Mouse (Mus musculus) hindbrain, embryonic 11.5 days (tissue): Measurements from ENCODE around the gene Farsa. TPM values are rescaled to one million over a fixed set of nuclear protein-coding genes. Genes with fewer than 3 reads are reported as not detected.

Experiments
- ATAC-seq: fragments of 200-750 bp; cut with Nextera tagmentation; 2 replicates; pipeline ENCODE4 v1.8.0; 2017; ENCODE audit warnings: mild to moderate bottlenecking, moderate TSS enrichment, moderate library complexity; ENCODE audit not compliant: low FRiP score
- DNase-seq: peaks from one replicate; pipeline ENCODE4 v3.0.0-alpha.2; 2015; ENCODE audit warnings: low spot score
- H3K27ac ChIP-seq: fragments of 300-500 bp; sonication (generic); 2 replicates; pipeline ENCODE4 v1.5.1; 2014; ENCODE audit warnings: mild to moderate bottlenecking, low read depth, low read length
- H3K27me3 ChIP-seq: fragments of 300-500 bp; sonication (generic); 2 replicates; pipeline ENCODE4 v1.6.1; 2014; ENCODE audit warnings: mild to moderate bottlenecking, low read length, moderate library complexity, mixed read lengths; ENCODE audit not compliant: control insufficient read depth, insufficient read depth
- H3K36me3 ChIP-seq: fragments of 300-500 bp; sonication (generic); 2 replicates; pipeline ENCODE4 v1.6.1; 2014; ENCODE audit warnings: mild to moderate bottlenecking, low read length, moderate library complexity, mixed read lengths; ENCODE audit not compliant: control insufficient read depth, insufficient read depth
- H3K4me1 ChIP-seq: fragments of 300-500 bp; sonication (generic); replicated peaks from 2 replicates; pipeline ENCODE4 v1.6.1; 2014; ENCODE audit warnings: low read length, mixed read lengths; ENCODE audit not compliant: control insufficient read depth, insufficient read depth
- H3K4me2 ChIP-seq: fragments of 300-500 bp; sonication (generic); replicated peaks from 2 replicates; pipeline ENCODE4 v1.6.1; 2014; ENCODE audit warnings: mild to moderate bottlenecking, low read depth, low read length
- H3K4me3 ChIP-seq: fragments of 300-500 bp; sonication (generic); 2 replicates; pipeline ENCODE4 v1.5.1; 2014; ENCODE audit warnings: low read depth, low read length
- H3K9ac ChIP-seq: fragments of 300-500 bp; sonication (generic); 2 replicates; pipeline ENCODE4 v1.6.1; 2014; ENCODE audit warnings: low read depth, low read length
- H3K9me3 ChIP-seq: fragments of 300-500 bp; sonication (generic); 2 replicates; pipeline ENCODE4 v1.6.1; 2016; ENCODE audit warnings: low read length; ENCODE audit not compliant: control insufficient read depth
- WGBS: fragments of 180-500 bp; shearing (Covaris S2); extraction: QIAGEN DNeasy Blood & Tissue Kit; methylation state at CpG from one replicate; pipeline ENCODE4 v1.1.7; 2014; 5-methylcytosine and 5-hydroxymethylcytosine counted together
- polyA plus RNA-seq: library from polyadenylated mRNA; unstranded; fragments of >200 nt; fragmentation: Nextera tagmentation; extraction: Ambion mirVana; gene quantifications from 2 replicates; pipeline ENCODE4 v1.2.1, GENCODE M21; 2014

The Farsa gene
- polyA plus RNA-seq, 1 experiment from 2014 or later = 89.6 TPM

DNA sequence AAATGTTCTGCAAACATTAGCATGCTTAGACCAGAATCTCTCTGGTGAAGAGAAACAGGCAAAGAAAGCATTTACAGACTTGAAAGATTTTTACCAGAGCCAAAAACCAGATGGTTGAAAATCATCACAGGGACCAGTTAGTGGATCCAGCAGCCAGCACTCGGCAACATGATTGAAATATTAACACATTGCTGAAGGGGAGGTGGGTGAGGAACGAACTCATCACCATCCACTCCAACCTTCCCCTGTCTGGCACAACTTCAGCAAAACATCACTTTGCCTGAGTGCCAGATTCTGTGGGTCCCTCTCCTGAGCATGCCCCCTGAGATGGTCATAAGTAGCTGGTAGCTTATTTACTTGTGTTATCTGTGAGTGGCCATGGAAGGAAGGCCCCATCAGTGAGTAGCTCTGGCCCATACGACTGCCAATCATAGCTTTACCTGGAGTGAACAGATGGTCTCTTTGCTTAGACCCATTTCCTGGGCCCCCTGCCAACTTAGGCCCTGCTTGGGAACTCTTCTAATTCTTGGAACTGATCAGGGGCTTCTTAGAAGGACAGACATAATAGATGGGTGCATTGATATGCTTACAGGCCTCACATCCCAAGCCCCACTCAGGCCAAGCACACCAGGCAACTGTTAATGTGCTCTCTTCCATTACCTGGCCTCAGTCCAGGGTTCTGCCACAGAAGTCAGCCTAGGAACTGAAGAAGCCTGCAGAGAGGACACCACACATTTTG lies 20.7 kb downstream of the Farsa start:
- no peak overlapping the region for H3K9ac ChIP-seq
- ATAC-seq (no peak), DNase-seq (no peak)
- no peak overlapping the region for H3K4me2 ChIP-seq
- H3K4me3 ChIP-seq = no peak overlapping the region
- peaks cover 4% of the 10 kb centered on the region; the same call in 1 of the 2 replicates for H3K27me3 ChIP-seq
- whole genome bisulfite sequencing = 80% methylated on average over 3 of the region's 3 CpGs
- H3K27ac ChIP-seq = no peak overlapping the region
- no peaks in the 10 kb centered on the region for H3K36me3 ChIP-seq
- no peaks in the 10 kb centered on the region for H3K9me3 ChIP-seq
- peaks cover 2% of the 10 kb centered on the region; the same call in 1 of the 2 replicates for H3K4me1 ChIP-seq

DNA sequence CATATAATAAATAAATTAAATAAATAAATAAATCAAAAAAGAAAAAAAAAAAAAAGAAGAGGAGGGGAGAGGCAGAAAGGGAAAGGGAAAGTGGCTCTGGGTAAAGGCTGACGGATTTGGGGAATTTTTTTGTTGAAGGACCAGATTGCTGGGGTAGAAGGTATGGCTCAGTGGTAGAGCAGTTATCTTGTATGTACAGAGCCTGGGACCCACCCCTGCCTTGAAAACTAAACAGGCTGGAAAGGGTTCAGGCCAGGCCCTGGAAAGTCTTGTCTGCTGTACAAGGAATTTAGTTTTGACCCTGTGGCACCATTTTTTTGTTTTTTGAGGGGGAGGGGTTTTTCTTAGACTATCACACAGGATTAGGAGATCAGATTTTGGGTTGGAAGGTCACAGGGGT lies 22.1 kb downstream of the Farsa start:
- Histone ChIP-seq H3K36me3 (no peaks in the 10 kb centered on the region), H3K9me3 (no peaks in the 10 kb centered on the region), H3K27ac (no peak overlapping the region), H3K4me1 (no peaks in the 10 kb centered on the region), H3K27me3 (no peaks in the 10 kb centered on the region), H3K4me3 (no peak overlapping the region), H3K4me2 (no peak overlapping the region), H3K9ac (no peak overlapping the region)
- 78% methylated on average over 1 of the region's 1 CpGs for WGBS
- DNase-seq = no peak
- ATAC-seq = no peak

DNA sequence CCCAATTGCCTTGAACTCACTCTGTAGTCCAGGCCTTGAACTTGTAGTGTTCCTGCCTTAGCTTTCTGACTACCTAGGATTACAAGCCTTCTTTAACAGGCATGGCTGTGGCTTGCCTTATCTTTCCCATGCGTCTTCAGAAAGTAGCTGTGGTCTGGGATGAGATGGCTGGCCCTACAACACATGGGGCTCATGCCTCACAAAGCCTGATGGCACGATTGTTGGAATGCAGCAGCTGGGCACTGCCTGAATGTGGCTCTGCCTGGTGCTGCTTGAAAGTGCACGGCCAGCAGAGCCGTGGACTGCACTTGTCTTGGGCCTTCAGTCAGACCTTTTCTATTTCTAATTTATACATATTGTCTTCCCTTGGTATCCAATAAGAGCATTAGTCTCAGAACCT lies 27.9 kb downstream of the Farsa start:
- no peaks in the 10 kb centered on the region for H3K4me1 ChIP-seq
- H3K9me3 ChIP-seq = no peaks in the 10 kb centered on the region
- H3K4me2 ChIP-seq = no peak overlapping the region
- H3K27ac ChIP-seq = no peak overlapping the region
- no peaks in the 10 kb centered on the region for H3K27me3 ChIP-seq
- no peak overlapping the region for H3K4me3 ChIP-seq
- H3K36me3 ChIP-seq = no peaks in the 10 kb centered on the region
- DNase-seq (no peak), ATAC-seq (no peak)
- 84% methylated on average over 4 of the region's 4 CpGs for WGBS
- no peak overlapping the region for H3K9ac ChIP-seq

DNA sequence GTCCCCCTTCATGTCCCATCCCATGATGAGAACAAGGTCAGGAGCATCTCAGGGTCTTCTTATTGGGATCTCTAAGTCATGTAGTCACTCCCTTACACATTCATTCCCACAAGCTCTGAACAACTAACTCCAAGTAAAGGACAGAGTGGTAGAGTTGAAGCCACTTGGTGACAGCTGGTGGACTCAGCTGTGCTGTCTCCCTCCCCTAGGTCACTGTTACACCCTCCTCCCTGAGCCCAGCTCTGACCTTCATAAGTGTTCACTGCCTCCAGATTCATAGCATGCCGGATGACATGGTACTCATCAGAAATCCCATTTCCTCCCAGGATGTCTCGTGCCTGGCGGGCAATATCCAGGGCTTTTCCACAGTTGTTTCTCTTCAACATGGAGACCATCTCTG lies 31.5 kb downstream of the Farsa start:
- H3K4me2 ChIP-seq = no peak overlapping the region
- no peaks in the 10 kb centered on the region for H3K27me3 ChIP-seq
- H3K4me3 ChIP-seq = no peak overlapping the region
- no peak overlapping the region for H3K9ac ChIP-seq
- no peaks in the 10 kb centered on the region for H3K9me3 ChIP-seq
- no peak overlapping the region for H3K27ac ChIP-seq
- peaks cover 4% of the 10 kb centered on the region; the same call in 1 of the 2 replicates for H3K36me3 ChIP-seq
- ATAC-seq (no peak), DNase-seq (no peak)
- 95% methylated on average over 3 of the region's 3 CpGs for WGBS
- H3K4me1 ChIP-seq = no peaks in the 10 kb centered on the region

DNA sequence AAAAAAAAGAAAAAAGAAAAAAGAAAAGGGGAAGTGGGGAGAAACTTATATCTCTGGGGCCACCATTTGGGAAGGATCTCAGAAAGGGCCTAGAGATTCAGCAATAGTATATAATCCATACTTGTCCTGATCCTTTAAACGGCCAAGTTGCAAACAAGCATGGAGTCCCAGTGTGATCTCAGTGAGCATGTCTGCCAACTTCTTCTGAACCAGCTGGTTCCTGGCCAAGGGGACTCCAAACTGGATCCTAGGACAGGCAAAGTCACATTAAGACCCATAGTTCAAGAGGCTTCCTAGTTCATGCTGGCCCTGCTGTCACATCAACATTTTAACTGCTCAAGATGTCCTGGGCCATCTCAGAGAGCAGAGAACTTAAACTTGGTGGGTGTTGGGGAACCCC lies 32.4 kb downstream of the Farsa start:
- H3K4me1 ChIP-seq = no peaks in the 10 kb centered on the region
- H3K27ac ChIP-seq = no peak overlapping the region
- H3K36me3 ChIP-seq = peaks cover 4% of the 10 kb centered on the region; the same call in 1 of the 2 replicates
- H3K4me3 ChIP-seq = no peak overlapping the region
- DNase-seq = no peak
- H3K4me2 ChIP-seq = no peak overlapping the region
- H3K9me3 ChIP-seq = no peaks in the 10 kb centered on the region
- H3K27me3 ChIP-seq = no peaks in the 10 kb centered on the region
- no peak overlapping the region for H3K9ac ChIP-seq
- 96% methylated on average over 1 of the region's 1 CpGs for WGBS
- no peak for ATAC-seq

DNA sequence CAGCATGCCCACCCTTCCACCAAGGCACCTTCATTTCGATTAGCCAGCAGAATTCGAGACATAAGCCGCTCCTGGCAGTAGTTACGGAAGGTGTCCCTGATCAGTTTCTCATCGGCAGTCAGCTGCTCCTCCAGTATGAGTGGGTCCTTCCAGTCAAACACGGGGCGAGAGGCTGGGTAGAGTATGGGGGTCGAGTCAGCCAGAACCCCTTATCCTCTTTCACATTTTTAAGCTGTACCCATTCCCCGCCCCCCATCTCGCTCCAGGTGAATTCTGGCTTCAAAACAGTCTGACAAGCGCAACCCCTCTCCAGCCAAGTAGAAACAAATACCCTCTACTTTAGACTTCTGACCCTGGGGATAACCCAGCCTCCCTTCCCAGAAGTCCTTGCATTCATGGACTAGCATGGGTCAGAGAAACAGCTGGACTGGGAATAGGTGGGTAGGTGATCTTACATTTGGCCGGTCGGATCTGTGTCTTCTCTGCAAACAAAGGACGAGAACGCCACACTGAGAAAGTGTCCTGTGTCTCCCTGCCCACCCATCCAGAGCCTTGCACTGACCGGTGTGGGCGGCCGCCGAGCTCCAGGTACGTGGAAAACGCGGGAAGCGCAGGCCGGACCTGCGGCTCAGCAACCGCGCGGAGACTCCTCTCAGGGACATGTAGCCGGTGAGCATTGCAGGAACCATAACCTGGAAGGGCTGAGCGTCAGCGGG lies 36.4 kb downstream of the Farsa start:
- ATAC-seq = peak; percentile 62; the same call in 1 of the 2 replicates
- Histone ChIP-seq H3K27ac (no peak overlapping the region), H3K4me3 (peak overlapping the region; percentile 72), H3K4me2 (peak overlapping the region; percentile 53), H3K9ac (peak overlapping the region; percentile 72), H3K36me3 (peaks cover 4% of the 10 kb centered on the region; the same call in 1 of the 2 replicates), H3K9me3 (no peaks in the 10 kb centered on the region), H3K4me1 (no peaks in the 10 kb centered on the region), H3K27me3 (no peaks in the 10 kb centered on the region)
- no peak for DNase-seq
- 13% methylated on average over 31 of the region's 31 CpGs for WGBS

DNA sequence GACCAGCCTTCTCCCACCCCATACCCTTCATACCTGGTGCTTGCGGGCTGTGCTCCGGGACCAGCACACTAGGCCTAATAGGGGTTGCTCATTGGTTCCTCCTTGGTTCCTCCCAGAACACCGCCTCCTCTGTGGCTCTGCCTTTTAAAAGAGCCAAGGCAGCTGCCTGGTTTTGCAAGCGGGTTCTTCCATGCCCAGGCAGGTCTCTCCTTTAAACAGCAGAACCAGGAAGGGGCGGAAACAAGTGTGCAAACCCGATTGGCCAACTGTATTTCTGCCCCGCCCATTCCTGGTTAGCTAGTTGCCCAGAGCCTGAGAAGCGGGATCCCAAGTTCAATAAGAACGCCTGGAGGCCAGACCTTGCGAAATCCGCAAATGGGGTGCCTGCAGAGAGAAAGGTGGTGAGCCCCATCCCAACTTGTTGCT lies 36.9 kb downstream of the Farsa start, which contains the start of gene Gcdh:
Gene Gcdh, minus strand, starts transcription at position 213 of the 426 bp plus-strand sequence.
- H3K4me1 ChIP-seq = no peaks in the 10 kb centered on the region
- H3K27ac ChIP-seq = no peak within 1 kb of the TSS
- peak; percentile 95 for ATAC-seq
- no peaks in the 10 kb centered on the region for H3K9me3 ChIP-seq
- peak within 1 kb of the TSS; percentile 72 for H3K9ac ChIP-seq
- peaks cover 4% of the 10 kb centered on the region; the same call in 1 of the 2 replicates for H3K36me3 ChIP-seq
- WGBS = 0% methylated on average over 11 of the region's 11 CpGs
- peak; percentile 89 for DNase-seq
- H3K4me3 ChIP-seq = peak within 1 kb of the TSS; percentile 72
- H3K27me3 ChIP-seq = no peaks in the 10 kb centered on the region
- H3K4me2 ChIP-seq = peak within 1 kb of the TSS; percentile 53

DNA sequence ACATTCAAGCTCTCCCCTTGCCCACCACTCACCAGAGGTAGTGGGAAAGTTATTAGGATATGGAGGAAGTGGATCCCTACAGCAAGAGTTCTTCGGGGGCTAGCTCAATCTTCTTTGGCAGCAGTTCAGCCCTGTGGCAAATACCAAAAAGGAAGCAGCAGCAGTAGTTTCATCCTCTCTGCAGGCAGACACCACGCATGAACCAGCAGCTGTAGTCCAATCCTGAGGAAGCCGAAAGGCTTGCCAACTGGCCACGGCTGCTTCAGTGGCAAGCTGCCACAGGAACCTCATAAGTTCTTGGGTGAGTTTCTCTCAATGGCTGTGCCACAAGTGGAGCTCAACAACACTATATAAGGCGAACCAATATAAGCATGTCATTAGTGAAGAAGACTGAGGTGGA lies 39.2 kb downstream of the Farsa start:
- Histone ChIP-seq H3K27me3 (no peaks in the 10 kb centered on the region), H3K4me2 (no peak overlapping the region), H3K9ac (no peak overlapping the region), H3K4me3 (no peak overlapping the region), H3K36me3 (peaks cover under 1% of the 10 kb centered on the region; the same call in 1 of the 2 replicates), H3K27ac (no peak overlapping the region), H3K9me3 (no peaks in the 10 kb centered on the region), H3K4me1 (no peaks in the 10 kb centered on the region)
- ATAC-seq = no peak
- WGBS = 90% methylated on average over 5 of the region's 5 CpGs
- DNase-seq = no peak
